Mouse (Mus musculus) WW6 (cell line): ENCODE measurements around the gene Gm14190.
A peak's percentile ranks its signal among the peaks of the same experiment; 100 is the strongest.
"Not testable (repeated sequence)": the region's sequence is repeated elsewhere in the genome, so short reads cannot be mapped to it uniquely, and the experiment has no call there.

ENCODE experiments used
- DNase-seq: peaks from one replicate; pipeline ENCODE4 v3.0.0-alpha.2; 2013; ENCODE audit warnings: low read depth, low spot score

Gene Gm14190

DNA sequence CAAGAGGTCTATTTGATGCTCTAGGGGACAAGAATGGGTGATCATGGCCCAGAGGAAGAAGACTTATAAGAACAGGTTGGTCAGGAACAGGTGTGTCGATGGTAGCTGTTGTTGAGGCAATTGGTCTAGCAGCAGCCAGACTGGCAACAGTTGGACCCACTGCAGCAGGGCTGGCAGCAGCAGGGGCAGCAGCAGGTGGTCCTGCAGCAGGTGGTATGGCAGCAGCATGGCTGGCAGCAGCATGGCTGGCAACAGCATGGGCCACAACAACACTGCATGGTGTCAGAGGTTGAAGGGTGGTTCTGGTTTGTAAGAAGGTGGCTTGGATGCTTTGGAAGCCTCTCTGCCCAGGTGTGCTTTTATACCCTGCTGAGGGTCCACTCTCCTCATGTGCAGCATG, at the start of gene Gm14190:
Gene Gm14190, minus strand, starts transcription at position 278 of the 400 bp plus-strand sequence.
- no peak for DNase-seq

DNA sequence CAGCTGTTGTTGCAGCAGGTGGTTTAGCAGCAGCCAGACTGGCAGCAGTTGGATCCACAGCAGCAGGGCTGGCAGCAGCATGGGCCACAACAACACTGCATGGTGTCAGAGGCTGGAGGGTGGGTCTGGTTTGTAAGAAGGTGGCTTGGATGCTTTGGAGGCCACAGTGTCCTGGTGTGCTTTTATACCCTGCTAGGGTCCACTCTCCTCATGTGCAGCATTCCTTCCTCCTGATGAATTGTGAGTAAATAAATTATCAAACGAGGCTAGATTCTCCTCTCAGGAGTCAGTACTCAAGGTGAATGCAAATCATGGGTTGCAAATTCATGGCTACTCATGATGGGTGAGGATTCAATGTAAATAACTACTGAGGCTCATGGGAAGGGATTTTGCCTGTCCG, 43.6 kb upstream of the Gm14190 start, which contains the start of gene Gm14180:
Gene Gm14180, minus strand, starts transcription at position 101 of the 400 bp plus-strand sequence.
- no peak for DNase-seq

DNA sequence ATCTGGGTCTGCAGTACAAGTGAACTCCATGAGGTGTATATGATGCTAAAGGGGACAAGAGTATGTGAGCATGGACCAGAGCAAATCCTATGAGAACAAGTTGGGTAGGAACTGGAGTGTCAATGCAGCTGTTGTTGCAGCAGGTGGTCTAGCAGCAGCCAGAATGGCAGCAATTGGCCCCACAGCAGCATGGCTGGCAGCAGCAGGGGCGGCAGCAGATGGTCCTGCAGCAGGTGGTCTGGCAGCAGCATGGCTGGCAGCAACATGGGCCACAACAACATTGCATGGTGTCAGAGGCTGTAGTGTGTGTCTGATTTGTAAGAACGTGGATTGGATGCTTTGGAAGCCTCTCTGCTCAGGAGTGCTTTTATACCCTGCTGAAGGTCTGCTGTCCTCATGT, 33.5 kb upstream of the Gm14190 start:
- DNase-seq: no peak

DNA sequence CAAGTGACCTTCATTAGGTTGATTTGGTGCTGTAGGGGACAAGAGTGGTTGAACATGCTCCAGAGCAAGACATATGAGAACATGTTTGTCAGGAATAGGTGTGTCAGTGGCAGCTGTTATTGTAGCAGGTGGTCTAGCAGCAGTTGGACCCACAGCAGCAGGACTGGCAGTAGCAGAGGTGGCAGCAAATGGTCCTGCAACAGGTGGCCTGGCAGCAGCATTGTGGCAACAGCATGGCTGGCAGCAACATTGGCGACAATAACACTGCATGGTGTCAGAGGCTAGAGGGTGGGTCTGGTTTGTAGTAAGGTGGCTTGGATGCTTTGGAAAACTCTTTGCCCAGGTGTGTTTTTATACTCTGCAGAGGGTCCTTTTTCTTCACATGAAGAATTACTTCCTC, 28.2 kb upstream of the Gm14190 start:
- no peak for DNase-seq

DNA sequence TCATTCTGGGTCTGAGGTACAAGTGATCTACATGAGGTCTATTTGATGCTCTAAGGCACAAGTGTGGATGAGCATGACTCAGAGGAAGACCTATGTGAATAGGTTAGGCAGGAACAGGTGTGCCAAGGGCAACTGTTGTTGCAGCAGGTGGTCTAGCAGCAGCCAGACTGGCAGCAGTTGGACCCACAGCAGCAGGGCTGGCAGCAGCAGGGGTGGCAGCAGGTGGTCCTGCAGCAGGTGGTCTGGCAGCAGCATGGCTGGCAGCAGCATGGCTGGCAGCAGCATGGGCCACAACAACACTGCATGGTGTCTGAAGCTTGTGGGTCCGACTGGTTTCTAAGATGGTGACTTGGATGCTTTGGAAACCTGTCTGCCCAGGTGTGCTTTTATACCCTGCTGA, 5.3 kb downstream of the Gm14190 start:
- DNase-seq: not testable (repeated sequence)

DNA sequence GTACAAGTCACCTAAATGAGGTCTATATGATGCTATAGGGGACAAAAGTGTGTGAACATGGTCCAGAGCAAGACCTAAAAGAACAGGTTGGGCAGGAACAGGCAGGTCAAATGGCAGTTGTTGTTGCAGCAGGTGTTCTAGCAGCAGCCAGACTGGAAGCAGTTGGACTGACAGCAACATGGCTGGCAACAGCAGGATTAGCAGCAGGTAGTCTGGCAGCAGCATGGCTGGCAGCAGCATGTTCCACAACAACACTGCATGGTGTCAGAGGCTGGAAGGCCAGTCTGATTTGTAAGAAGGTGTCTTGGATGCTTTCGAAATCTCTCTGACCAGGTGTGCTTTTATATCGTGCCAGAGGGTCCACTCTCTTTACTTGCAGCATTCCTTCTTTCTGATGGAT, 7.1 kb downstream of the Gm14190 start:
- DNase-seq: no peak

DNA sequence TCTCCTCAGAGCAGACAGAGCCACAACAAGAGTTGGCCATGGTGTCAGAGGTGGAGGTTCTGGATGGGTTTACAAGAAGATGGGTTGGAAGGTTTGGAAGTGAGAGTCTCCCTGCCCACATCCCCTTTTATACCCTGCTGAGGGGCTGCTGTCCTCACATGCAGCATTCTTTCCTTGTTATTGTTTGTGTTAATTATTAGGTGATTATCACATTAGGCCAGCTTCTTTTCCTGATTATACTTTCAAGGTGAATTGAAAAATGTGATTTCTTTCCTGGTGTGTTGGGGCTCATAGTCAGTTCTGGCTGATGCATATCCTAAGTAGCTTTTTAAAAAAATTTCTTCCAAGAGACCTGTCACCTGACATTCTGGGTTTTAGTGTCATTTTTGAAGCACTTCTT, 24.7 kb downstream of the Gm14190 start, which contains the start of gene Krtap4-6:
Gene Krtap4-6, minus strand, starts transcription at position 101 of the 400 bp plus-strand sequence.
- DNase-seq: no peak

DNA sequence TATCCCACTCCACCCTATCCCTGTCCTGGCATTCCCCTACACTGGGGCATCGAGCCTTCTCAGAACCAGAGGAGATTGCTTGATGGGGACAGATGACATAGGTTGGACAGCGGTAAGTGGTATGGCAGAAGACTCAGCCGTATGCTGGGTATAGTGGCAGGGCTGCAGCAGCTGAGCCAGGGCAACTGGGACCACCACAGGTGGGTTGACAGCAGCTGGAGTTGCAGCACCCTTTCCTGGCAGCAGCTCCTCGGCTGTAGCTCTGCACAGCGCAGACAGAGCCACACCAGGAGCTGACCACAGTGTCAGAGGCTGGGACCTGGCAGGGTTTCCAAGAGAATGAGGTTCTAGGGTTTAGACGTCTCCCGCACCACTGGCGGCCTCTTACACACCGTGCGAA, 27.7 kb downstream of the Gm14190 start:
- DNase-seq: no peak

DNA sequence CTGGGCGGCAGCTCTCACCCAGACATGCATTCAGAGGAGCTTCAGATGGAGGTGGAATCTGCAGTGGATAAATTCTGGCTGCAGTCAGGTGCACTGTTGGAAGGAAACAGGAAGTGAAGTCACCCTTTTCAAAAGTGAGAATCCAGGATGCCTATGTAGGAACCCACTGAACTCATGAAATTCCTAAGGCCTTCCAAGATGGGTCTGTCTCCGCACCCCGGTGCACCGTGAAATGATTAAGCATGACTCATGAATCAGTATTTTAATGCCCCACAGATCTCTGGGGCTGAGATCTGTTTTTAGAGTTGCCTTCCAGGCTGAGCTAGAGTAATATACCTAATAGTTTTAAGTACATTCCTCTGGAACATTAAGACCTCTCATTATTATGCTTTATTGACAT, 31.3 kb downstream of the Gm14190 start:
- no peak for DNase-seq

DNA sequence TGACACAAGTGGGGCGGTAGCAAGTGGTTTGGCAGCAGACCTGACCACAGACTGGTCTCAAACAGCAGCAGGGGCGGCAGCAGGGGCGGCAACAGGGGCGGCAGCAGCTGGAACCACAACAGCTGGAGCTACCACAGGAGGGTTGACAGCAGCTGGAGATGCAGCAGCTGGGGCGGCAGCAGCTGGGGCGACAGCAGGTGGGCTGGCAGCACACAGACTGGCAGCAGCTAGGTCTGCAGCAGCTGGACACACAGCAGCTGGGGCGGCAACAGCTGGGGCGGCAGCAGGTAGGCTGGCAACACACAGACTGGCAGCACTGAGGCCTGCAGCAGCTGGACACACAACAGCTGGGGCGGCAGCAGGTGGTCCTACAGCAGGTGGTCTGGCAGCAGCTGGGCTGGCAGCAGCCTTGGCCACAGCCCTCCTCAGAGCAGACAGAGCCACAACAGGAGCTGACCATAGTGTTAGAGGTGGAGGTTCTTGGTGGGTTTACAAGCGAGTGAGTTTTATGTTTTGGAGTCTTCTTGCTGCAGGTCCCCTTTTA, 32.0 kb downstream of the Gm14190 start, which contains the start of gene Gm11563:
Gene Gm11563, minus strand, starts transcription at position 494 of the 544 bp plus-strand sequence.
- DNase-seq: not testable (repeated sequence)

DNA sequence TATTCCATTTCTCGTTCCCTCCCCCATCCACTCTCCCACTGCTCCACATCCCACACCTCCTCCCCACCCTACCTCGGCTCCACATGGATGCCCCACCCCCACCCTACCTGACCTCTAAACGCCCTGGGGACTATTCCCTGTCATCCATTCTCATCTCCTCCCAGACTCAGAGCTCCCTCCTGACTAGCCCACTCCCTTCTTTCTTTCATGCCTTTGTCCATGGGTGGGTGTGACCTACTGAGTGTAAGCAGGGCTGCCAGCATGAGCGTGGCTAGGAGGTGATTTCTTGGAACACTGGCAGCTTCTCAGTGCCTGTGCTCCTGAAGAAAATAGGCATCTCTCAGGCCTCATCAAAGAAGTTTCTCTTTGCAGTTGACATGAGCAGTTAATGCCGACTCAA, 33.5 kb downstream of the Gm14190 start:
- peak; percentile 48 for DNase-seq

DNA sequence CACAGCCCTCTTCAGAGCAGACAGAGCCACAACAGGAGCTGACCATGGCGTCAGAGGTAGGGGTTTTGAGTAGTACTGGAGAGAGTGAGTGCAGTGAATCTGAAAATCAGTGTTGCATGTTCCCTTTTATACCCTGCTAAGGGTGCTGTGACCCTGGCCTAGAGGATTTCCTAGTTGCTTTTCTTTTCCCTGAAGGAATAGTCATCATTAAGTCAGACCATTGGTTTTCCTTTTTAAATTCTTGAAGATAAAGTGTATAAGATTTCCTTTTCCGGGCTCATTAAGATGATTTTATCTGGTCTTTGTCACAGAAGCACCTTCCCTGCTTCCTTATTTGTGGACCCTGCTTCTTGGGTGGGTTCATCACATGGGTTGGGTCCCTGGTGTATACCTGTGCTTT, 40.4 kb downstream of the Gm14190 start, which contains the start of gene Gm11555:
Gene Gm11555, minus strand, starts transcription at position 101 of the 400 bp plus-strand sequence.
- DNase-seq: no peak

DNA sequence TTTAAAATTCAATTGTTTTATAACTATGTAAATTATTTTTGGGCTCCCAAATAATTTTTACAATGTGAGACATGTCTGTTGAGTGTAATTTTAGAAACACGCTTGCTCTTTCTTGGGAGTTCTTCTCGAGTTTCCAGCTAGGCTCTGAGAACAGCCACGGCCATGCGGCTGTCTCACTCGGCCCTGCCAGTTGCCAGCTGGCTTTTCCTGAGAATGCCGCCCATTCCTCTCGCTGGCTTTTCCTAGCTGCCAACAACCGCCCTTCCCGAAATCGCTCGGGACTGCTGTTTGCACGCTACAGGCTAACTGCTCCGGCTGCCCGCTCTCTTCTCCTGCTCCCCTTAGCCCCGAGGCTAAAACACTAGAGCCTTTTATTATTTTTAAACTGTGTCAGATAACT, 44.1 kb downstream of the Gm14190 start:
- DNase-seq: no peak

DNA sequence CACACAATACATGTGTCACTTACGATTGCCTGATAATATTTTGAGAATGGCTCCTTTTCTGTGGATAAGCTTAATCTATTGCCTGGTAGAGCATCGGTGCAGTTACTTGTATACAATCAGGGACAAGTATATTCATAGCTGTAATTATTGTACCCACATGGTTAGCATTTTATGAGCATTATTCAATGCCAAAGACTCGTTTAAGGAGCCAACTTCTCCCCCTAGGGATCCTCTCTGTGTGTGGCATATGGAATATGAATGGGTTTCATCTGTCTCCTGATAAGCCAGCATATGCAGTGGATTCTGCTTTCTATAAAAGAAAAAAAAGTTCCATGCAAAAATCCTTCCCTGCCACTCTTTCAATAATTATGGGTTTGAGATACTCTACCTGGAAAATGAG, 46.2 kb downstream of the Gm14190 start:
- no peak for DNase-seq

DNA sequence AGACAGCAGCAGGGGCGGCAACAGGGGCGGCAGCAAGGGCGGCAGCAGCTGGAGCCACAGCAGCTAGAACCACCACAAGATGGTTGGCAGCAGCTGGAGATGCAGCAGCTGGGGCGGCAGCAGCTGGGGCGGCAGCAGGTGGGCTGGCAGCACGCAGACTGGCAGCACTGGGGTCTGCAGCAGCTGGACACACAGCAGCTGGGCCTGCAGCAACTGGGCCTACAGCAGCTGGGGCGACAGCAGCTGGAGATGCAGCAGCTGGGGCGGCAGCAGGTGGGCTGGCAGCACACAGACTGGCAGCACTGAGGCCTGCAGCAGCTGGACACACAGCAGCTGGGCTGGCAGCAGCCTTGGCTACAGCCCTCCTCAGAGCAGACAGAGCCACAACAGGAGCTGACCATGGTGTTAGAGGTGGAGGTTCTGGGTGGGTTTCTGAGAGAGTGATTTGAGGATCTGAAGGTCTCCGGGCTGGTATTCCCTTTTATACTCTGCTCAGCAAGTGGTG, 46.9 kb downstream of the Gm14190 start, which contains the start of gene Krtap4-7:
Gene Krtap4-7, minus strand, starts transcription at position 455 of the 505 bp plus-strand sequence.
- DNase-seq: not testable (repeated sequence)

DNA sequence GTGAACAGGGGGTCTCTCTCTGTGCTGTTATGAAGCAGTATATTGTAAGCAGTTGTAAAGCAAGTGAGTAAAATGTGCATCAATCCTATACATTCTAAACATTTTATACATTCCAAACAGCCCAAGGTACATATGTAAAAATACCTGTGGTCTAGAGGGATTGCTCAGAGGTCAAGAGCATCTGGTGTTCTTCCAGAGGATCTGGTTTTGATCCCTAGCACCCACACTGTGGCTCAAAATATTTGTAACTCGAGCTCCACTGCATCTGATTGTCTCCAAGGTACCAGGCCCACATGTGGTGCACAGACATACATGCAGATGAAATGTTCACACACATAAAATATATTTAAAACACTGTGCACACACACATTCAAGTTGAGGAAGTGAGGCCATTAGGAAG, 49.6 kb downstream of the Gm14190 start:
- DNase-seq: no peak
